Mouse (Mus musculus) erythroblast, embryonic 14.5 days (primary cell): ENCODE measurements around the gene Klc4. TPM values are rescaled to one million over a fixed set of nuclear protein-coding genes. Genes with fewer than 3 reads are reported as not detected.
A peak's percentile ranks its signal among the peaks of the same experiment; 100 is the strongest.

Experiments used
- H3K27me3 ChIP-seq: 2 replicates; pipeline ENCODE4 v1.6.1; 2012; ENCODE audit warnings: inconsistent platforms; ENCODE audit not compliant: control insufficient read depth
- H3K36me3 ChIP-seq: 2 replicates; pipeline ENCODE4 v1.6.1; 2012; ENCODE audit warnings: mild to moderate bottlenecking, inconsistent platforms; ENCODE audit not compliant: control insufficient read depth
- H3K4me1 ChIP-seq: 2 replicates; pipeline ENCODE4 v1.6.1; 2012; ENCODE audit warnings: inconsistent platforms; ENCODE audit not compliant: control insufficient read depth
- H3K4me3 ChIP-seq: replicated peaks from 2 replicates; pipeline ENCODE3; 2012; ENCODE audit warnings: moderate library complexity, mild to moderate bottlenecking, inconsistent platforms
- H3K9me3 ChIP-seq: 2 replicates; pipeline ENCODE4 v1.6.1; 2012; ENCODE audit warnings: low read length, inconsistent platforms, mixed read lengths; ENCODE audit not compliant: control insufficient read depth
- GATA1 ChIP-seq: IDR thresholded peaks from 2 replicates; pipeline ENCODE4 v1.6.1; 2012; ENCODE audit warnings: low read length, inconsistent platforms, mixed read lengths
- TAL1 ChIP-seq: IDR thresholded peaks from 3 replicates; pipeline ENCODE4 v1.6.1; 2012; ENCODE audit warnings: low read length, inconsistent platforms, mixed read lengths
- polyA plus RNA-seq: library from polyadenylated mRNA; stranded (reverse); fragments of >175 nt; gene quantifications from 2 replicates; pipeline ENCODE4 v1.2.3, GENCODE M21; 2012

Gene Klc4
- polyA plus RNA-seq, 1 experiment = 2.0 TPM

- TF ChIP-seq TAL1 (no peak), GATA1 (no peak)
- Histone ChIP-seq H3K9me3 (no peaks in the 10 kb centered on the region; the same call in 1 of the 2 replicates), H3K27me3 (peaks cover 50% of the 10 kb centered on the region), H3K4me3 (peak overlapping the region; percentile 55), H3K4me1 (no peaks in the 10 kb centered on the region; the same call in 1 of the 2 replicates), H3K36me3 (no peaks in the 10 kb centered on the region; the same call in 1 of the 2 replicates)
Observed at GRCm38 (mm10) chr17:46628471-46628790, 17.4 kb downstream of the Klc4 start.

- no peaks in the 10 kb centered on the region; the same call in 1 of the 2 replicates for H3K4me1 ChIP-seq
- no peaks in the 10 kb centered on the region; the same call in 1 of the 2 replicates for H3K36me3 ChIP-seq
- H3K4me3 ChIP-seq = no peak overlapping the region
- no peaks in the 10 kb centered on the region; the same call in 1 of the 2 replicates for H3K9me3 ChIP-seq
- H3K27me3 ChIP-seq = peaks cover 50% of the 10 kb centered on the region
- no peak for TF ChIP-seq GATA1
- no peak for TF ChIP-seq TAL1
Observed at GRCm38 (mm10) chr17:46627409-46627808, 18.4 kb downstream of the Klc4 start.

GRCm38 (mm10) chr17:46624598-46624997 is 21.2 kb downstream of the Klc4 start:
- no peaks in the 10 kb centered on the region for H3K36me3 ChIP-seq
- TF ChIP-seq TAL1 = no peak
- no peak for TF ChIP-seq GATA1
- H3K27me3 ChIP-seq = peaks cover 39% of the 10 kb centered on the region
- H3K4me1 ChIP-seq = no peaks in the 10 kb centered on the region; the same call in 1 of the 2 replicates
- no peak overlapping the region for H3K4me3 ChIP-seq
- H3K9me3 ChIP-seq = no peaks in the 10 kb centered on the region; the same call in 1 of the 2 replicates

GRCm38 (mm10) chr17:46623819-46624557 is 21.8 kb downstream of the Klc4 start:
- H3K36me3 ChIP-seq = no peaks in the 10 kb centered on the region
- H3K27me3 ChIP-seq = peaks cover 33% of the 10 kb centered on the region
- no peak for TF ChIP-seq TAL1
- no peak for TF ChIP-seq GATA1
- H3K4me3 ChIP-seq = no peak overlapping the region
- H3K4me1 ChIP-seq = no peaks in the 10 kb centered on the region; the same call in 1 of the 2 replicates
- H3K9me3 ChIP-seq = no peaks in the 10 kb centered on the region; the same call in 1 of the 2 replicates

GRCm38 (mm10) chr17:46622269-46622668 is 23.6 kb downstream of the Klc4 start:
- Histone ChIP-seq H3K4me1 (no peaks in the 10 kb centered on the region; the same call in 1 of the 2 replicates), H3K9me3 (no peaks in the 10 kb centered on the region), H3K4me3 (no peak overlapping the region), H3K36me3 (no peaks in the 10 kb centered on the region), H3K27me3 (peaks cover 16% of the 10 kb centered on the region)
- TF ChIP-seq GATA1 (no peak), TAL1 (no peak)

- H3K36me3 ChIP-seq = no peaks in the 10 kb centered on the region
- H3K9me3 ChIP-seq = no peaks in the 10 kb centered on the region
- H3K27me3 ChIP-seq = peaks cover 10% of the 10 kb centered on the region
- H3K4me1 ChIP-seq = no peaks in the 10 kb centered on the region; the same call in 1 of the 2 replicates
- TF ChIP-seq GATA1 = no peak
- TF ChIP-seq TAL1 = no peak
- no peak overlapping the region for H3K4me3 ChIP-seq
Observed at GRCm38 (mm10) chr17:46621324-46621723, 24.5 kb downstream of the Klc4 start.

- Histone ChIP-seq H3K4me1 (no peaks in the 10 kb centered on the region; the same call in 1 of the 2 replicates), H3K9me3 (no peaks in the 10 kb centered on the region), H3K4me3 (no peak overlapping the region), H3K36me3 (no peaks in the 10 kb centered on the region), H3K27me3 (peaks cover 8% of the 10 kb centered on the region; the same call in 1 of the 2 replicates)
- TF ChIP-seq TAL1 (no peak), GATA1 (no peak)
Observed at GRCm38 (mm10) chr17:46619683-46620357, 26.0 kb downstream of the Klc4 start.

- Histone ChIP-seq H3K9me3 (no peaks in the 10 kb centered on the region), H3K27me3 (peaks cover 3% of the 10 kb centered on the region; the same call in 1 of the 2 replicates), H3K4me1 (no peaks in the 10 kb centered on the region; the same call in 1 of the 2 replicates), H3K4me3 (no peak overlapping the region), H3K36me3 (no peaks in the 10 kb centered on the region)
- TF ChIP-seq TAL1 = no peak
- TF ChIP-seq GATA1 = no peak
Observed at GRCm38 (mm10) chr17:46618769-46619682, 26.8 kb downstream of the Klc4 start.

- no peaks in the 10 kb centered on the region for H3K36me3 ChIP-seq
- no peak for TF ChIP-seq TAL1
- no peak for TF ChIP-seq GATA1
Observed at GRCm38 (mm10) chr17:46618394-46618768, 27.4 kb downstream of the Klc4 start.

More at GRCm38 (mm10) chr17:46618394-46618768, 27.4 kb downstream of the Klc4 start:
- Histone ChIP-seq H3K4me3 (no peak overlapping the region), H3K4me1 (no peaks in the 10 kb centered on the region), H3K27me3 (peaks cover 2% of the 10 kb centered on the region; the same call in 1 of the 2 replicates), H3K9me3 (no peaks in the 10 kb centered on the region)
